Mouse (Mus musculus): ENCODE data around the gene Gabpb1. TPM values are rescaled to one million over a fixed set of nuclear protein-coding genes. Genes with fewer than 3 reads are reported as not detected.
A peak's percentile ranks its signal among the peaks of the same experiment; 100 is the strongest.

Gabpb1 gene
- polyA plus RNA-seq, 1 experiment from 2014 or later: 13.8 TPM

GRCm38 (mm10) chr2:126647762-126648161 lies 28.4 kb downstream of the Gabpb1 start:
- Histone ChIP-seq H3K27ac (ENCODE audit: low read depth, low read length) (no peak overlapping the region), H3K9ac (ENCODE audit: low read depth, low read length) (no peak overlapping the region), H3K36me3 (ENCODE audit: control insufficient read depth, insufficient read depth) (peaks cover 38% of the 10 kb centered on the region), H3K4me3 (ENCODE audit: low read depth, low read length) (no peak overlapping the region), H3K9me3 (ENCODE audit: control insufficient read depth) (no peaks in the 10 kb centered on the region), H3K27me3 (replicated peaks; ENCODE audit: control insufficient read depth, insufficient read depth, low read length) (no peaks in the 10 kb centered on the region), H3K4me1 (replicated peaks; ENCODE audit: control insufficient read depth, insufficient read depth, low read length) (no peaks in the 10 kb centered on the region), H3K4me2 (replicated peaks; ENCODE audit: low read depth) (no peak overlapping the region)
- no peak for TF ChIP-seq CTCF (IDR thresholded peaks at IDR 0.05; ENCODE audit: low read depth)
- 90% methylated on average over 3 of the region's 3 CpGs for WGBS
- ATAC-seq: no peak

GRCm38 (mm10) chr2:126646461-126646860 lies 29.7 kb downstream of the Gabpb1 start:
- Histone ChIP-seq H3K9me3 (ENCODE audit: control insufficient read depth) (no peaks in the 10 kb centered on the region), H3K4me3 (ENCODE audit: low read depth, low read length) (no peak overlapping the region), H3K27ac (ENCODE audit: low read depth, low read length) (no peak overlapping the region), H3K36me3 (ENCODE audit: control insufficient read depth, insufficient read depth) (peaks cover 38% of the 10 kb centered on the region), H3K27me3 (replicated peaks; ENCODE audit: control insufficient read depth, insufficient read depth, low read length) (no peaks in the 10 kb centered on the region), H3K9ac (ENCODE audit: low read depth, low read length) (no peak overlapping the region), H3K4me1 (replicated peaks; ENCODE audit: control insufficient read depth, insufficient read depth, low read length) (no peaks in the 10 kb centered on the region), H3K4me2 (replicated peaks; ENCODE audit: low read depth) (no peak overlapping the region)
- ATAC-seq: no peak
- WGBS: 93% methylated on average over 5 of the region's 5 CpGs
- TF ChIP-seq CTCF (IDR thresholded peaks at IDR 0.05; ENCODE audit: low read depth): no peak

- TF ChIP-seq CTCF (IDR thresholded peaks at IDR 0.05; ENCODE audit: low read depth): peak; percentile 22; the same call in 1 of the 2 replicates
- Histone ChIP-seq H3K9ac (ENCODE audit: low read depth, low read length) (no peak overlapping the region), H3K36me3 (ENCODE audit: control insufficient read depth, insufficient read depth) (peaks cover 42% of the 10 kb centered on the region), H3K9me3 (ENCODE audit: control insufficient read depth) (no peaks in the 10 kb centered on the region), H3K27me3 (replicated peaks; ENCODE audit: control insufficient read depth, insufficient read depth, low read length) (no peaks in the 10 kb centered on the region), H3K4me1 (replicated peaks; ENCODE audit: control insufficient read depth, insufficient read depth, low read length) (no peaks in the 10 kb centered on the region), H3K4me3 (ENCODE audit: low read depth, low read length) (no peak overlapping the region), H3K4me2 (replicated peaks; ENCODE audit: low read depth) (no peak overlapping the region), H3K27ac (ENCODE audit: low read depth, low read length) (no peak overlapping the region)
- WGBS: 89% methylated on average over 1 of the region's 1 CpGs
- ATAC-seq: no peak
These were observed 31.4 kb downstream of the Gabpb1 start for GRCm38 (mm10) chr2:126644768-126645167.

GRCm38 (mm10) chr2:126640298-126640697 lies 35.8 kb downstream of the Gabpb1 start:
- Histone ChIP-seq H3K4me3 (ENCODE audit: low read depth, low read length) (no peak overlapping the region), H3K36me3 (ENCODE audit: control insufficient read depth, insufficient read depth) (peaks cover 40% of the 10 kb centered on the region), H3K27me3 (replicated peaks; ENCODE audit: control insufficient read depth, insufficient read depth, low read length) (no peaks in the 10 kb centered on the region), H3K4me2 (replicated peaks; ENCODE audit: low read depth) (no peak overlapping the region), H3K9me3 (ENCODE audit: control insufficient read depth) (no peaks in the 10 kb centered on the region), H3K27ac (ENCODE audit: low read depth, low read length) (no peak overlapping the region), H3K9ac (ENCODE audit: low read depth, low read length) (no peak overlapping the region), H3K4me1 (replicated peaks; ENCODE audit: control insufficient read depth, insufficient read depth, low read length) (no peaks in the 10 kb centered on the region)
- 89% methylated on average over 2 of the region's 2 CpGs for WGBS
- no peak for ATAC-seq
- TF ChIP-seq CTCF (IDR thresholded peaks at IDR 0.05; ENCODE audit: low read depth): peak; percentile 35

GRCm38 (mm10) chr2:126635939-126636823 lies 40.0 kb downstream of the Gabpb1 start:
- Histone ChIP-seq H3K9ac (ENCODE audit: low read depth, low read length) (no peak overlapping the region), H3K4me3 (ENCODE audit: low read depth, low read length) (no peak overlapping the region), H3K27me3 (replicated peaks; ENCODE audit: control insufficient read depth, insufficient read depth, low read length) (no peaks in the 10 kb centered on the region), H3K4me1 (replicated peaks; ENCODE audit: control insufficient read depth, insufficient read depth, low read length) (no peaks in the 10 kb centered on the region), H3K4me2 (replicated peaks; ENCODE audit: low read depth) (no peak overlapping the region), H3K36me3 (ENCODE audit: control insufficient read depth, insufficient read depth) (peaks cover 25% of the 10 kb centered on the region), H3K27ac (ENCODE audit: low read depth, low read length) (no peak overlapping the region), H3K9me3 (ENCODE audit: control insufficient read depth) (no peaks in the 10 kb centered on the region)
- no peak for TF ChIP-seq CTCF (IDR thresholded peaks at IDR 0.05; ENCODE audit: low read depth)
- 84% methylated on average over 12 of the region's 12 CpGs for WGBS
- ATAC-seq: no peak

GRCm38 (mm10) chr2:126633165-126633564 lies 43.0 kb downstream of the Gabpb1 start:
- H3K27ac ChIP-seq (ENCODE audit: low read depth, low read length): no peak overlapping the region
- 81% methylated on average over 2 of the region's 2 CpGs for WGBS
- no peak overlapping the region for H3K4me2 ChIP-seq (replicated peaks; ENCODE audit: low read depth)
- TF ChIP-seq CTCF (IDR thresholded peaks at IDR 0.05; ENCODE audit: low read depth): peak; percentile 20; the same call in 1 of the 2 replicates
- ATAC-seq: no peak
- no peak overlapping the region for H3K9ac ChIP-seq (ENCODE audit: low read depth, low read length)
- no peaks in the 10 kb centered on the region for H3K9me3 ChIP-seq (ENCODE audit: control insufficient read depth)
- H3K27me3 ChIP-seq (replicated peaks; ENCODE audit: control insufficient read depth, insufficient read depth, low read length): no peaks in the 10 kb centered on the region
- no peak overlapping the region for H3K4me3 ChIP-seq (ENCODE audit: low read depth, low read length)
- no peaks in the 10 kb centered on the region for H3K4me1 ChIP-seq (replicated peaks; ENCODE audit: control insufficient read depth, insufficient read depth, low read length)
- peaks cover 16% of the 10 kb centered on the region for H3K36me3 ChIP-seq (ENCODE audit: control insufficient read depth, insufficient read depth)
